Mouse (Mus musculus): ENCODE data around the gene Dchs1. TPM values are rescaled to one million over a fixed set of nuclear protein-coding genes. Genes with fewer than 3 reads are reported as not detected.

Gene Dchs1
- polyA plus RNA-seq, 1 experiment from 2014 or later, result 5.6 TPM

- no peaks in the 10 kb centered on the region for H3K27me3 ChIP-seq (ENCODE audit: insufficient read depth, low read length)
- 14% methylated on average over 13 of the region's 13 CpGs for WGBS
- DNase-seq (ENCODE audit: low spot score) (peak; percentile 87), ATAC-seq (replicated peaks; ENCODE audit: low FRiP score, low read depth) (peak; percentile 74)
- H3K36me3 ChIP-seq (ENCODE audit: insufficient read depth, low read length), result 0 out of 2 replicates have a peak, but pooled peaks cover 4% of the 10 kb centered on the region
- H3K9me3 ChIP-seq (replicated peaks; ENCODE audit: low read length), result no peaks in the 10 kb centered on the region
- H3K9ac ChIP-seq (ENCODE audit: low read depth, low read length), result 0 out of 2 replicates have a peak overlapping the region, but pooled peaks have one; percentile 23
- TF ChIP-seq CTCF (IDR thresholded peaks at IDR 0.05; ENCODE audit: low read depth), result no peak
- H3K4me3 ChIP-seq (replicated peaks; ENCODE audit: low read depth, low read length), result peak overlapping the region; percentile 1; the same call in 1 of the 2 replicates
- H3K4me2 ChIP-seq (ENCODE audit: low read length), result peak overlapping the region; percentile 35
- peaks cover 36% of the 10 kb centered on the region for H3K4me1 ChIP-seq (replicated peaks; ENCODE audit: insufficient read depth, low read length)
- H3K27ac ChIP-seq, result peak overlapping the region; percentile 87
Measured at GRCm38 (mm10) chr7:105777797-105778552, 9.5 kb downstream of the Dchs1 start.

GRCm38 (mm10) chr7:105777316-105777715 is 10.1 kb downstream of the Dchs1 start:
- Histone ChIP-seq H3K27me3 (ENCODE audit: insufficient read depth, low read length) (no peaks in the 10 kb centered on the region), H3K36me3 (ENCODE audit: insufficient read depth, low read length) (peaks cover 9% of the 10 kb centered on the region; the same call in 1 of the 2 replicates), H3K9ac (ENCODE audit: low read depth, low read length) (no peak overlapping the region), H3K4me3 (replicated peaks; ENCODE audit: low read depth, low read length) (no peak overlapping the region), H3K9me3 (replicated peaks; ENCODE audit: low read length) (no peaks in the 10 kb centered on the region), H3K4me1 (replicated peaks; ENCODE audit: insufficient read depth, low read length) (peaks cover 36% of the 10 kb centered on the region), H3K4me2 (ENCODE audit: low read length) (peak overlapping the region; percentile 35), H3K27ac (peak overlapping the region; percentile 87)
- WGBS, result 89% methylated on average over 1 of the region's 1 CpGs
- ATAC-seq (replicated peaks; ENCODE audit: low FRiP score, low read depth) (no peak), DNase-seq (ENCODE audit: low spot score) (no peak)
- no peak for TF ChIP-seq CTCF (IDR thresholded peaks at IDR 0.05; ENCODE audit: low read depth)

GRCm38 (mm10) chr7:105776026-105776425 is 11.4 kb downstream of the Dchs1 start:
- DNase-seq (ENCODE audit: low spot score), result no peak
- TF ChIP-seq CTCF (IDR thresholded peaks at IDR 0.05; ENCODE audit: low read depth), result no peak
- Histone ChIP-seq H3K36me3 (ENCODE audit: insufficient read depth, low read length) (peaks cover 13% of the 10 kb centered on the region; the same call in 1 of the 2 replicates), H3K4me2 (ENCODE audit: low read length) (no peak overlapping the region), H3K4me3 (replicated peaks; ENCODE audit: low read depth, low read length) (no peak overlapping the region), H3K9me3 (replicated peaks; ENCODE audit: low read length) (no peaks in the 10 kb centered on the region), H3K9ac (ENCODE audit: low read depth, low read length) (no peak overlapping the region), H3K4me1 (replicated peaks; ENCODE audit: insufficient read depth, low read length) (peaks cover 36% of the 10 kb centered on the region), H3K27me3 (ENCODE audit: insufficient read depth, low read length) (no peaks in the 10 kb centered on the region), H3K27ac (no peak overlapping the region)
- WGBS, result 76% methylated on average over 2 of the region's 2 CpGs
- no peak for ATAC-seq (replicated peaks; ENCODE audit: low FRiP score, low read depth)

- WGBS, result 16% methylated on average over 8 of the region's 8 CpGs
- ATAC-seq (replicated peaks; ENCODE audit: low FRiP score, low read depth), result peak; percentile 62
- Histone ChIP-seq H3K9ac (ENCODE audit: low read depth, low read length) (no peak overlapping the region), H3K27me3 (ENCODE audit: insufficient read depth, low read length) (no peaks in the 10 kb centered on the region), H3K4me3 (replicated peaks; ENCODE audit: low read depth, low read length) (no peak overlapping the region), H3K9me3 (replicated peaks; ENCODE audit: low read length) (no peaks in the 10 kb centered on the region), H3K4me2 (ENCODE audit: low read length) (0 out of 2 replicates have a peak overlapping the region, but pooled peaks have one; percentile 9), H3K27ac (peak overlapping the region; percentile 51), H3K36me3 (ENCODE audit: insufficient read depth, low read length) (peaks cover 13% of the 10 kb centered on the region; the same call in 1 of the 2 replicates), H3K4me1 (replicated peaks; ENCODE audit: insufficient read depth, low read length) (peaks cover 36% of the 10 kb centered on the region)
- no peak for TF ChIP-seq CTCF (IDR thresholded peaks at IDR 0.05; ENCODE audit: low read depth)
- peak; percentile 91 for DNase-seq (ENCODE audit: low spot score)
Measured at GRCm38 (mm10) chr7:105774661-105775060, 12.8 kb downstream of the Dchs1 start.

- H3K9me3 ChIP-seq (replicated peaks; ENCODE audit: low read length), result no peaks in the 10 kb centered on the region
- ATAC-seq (replicated peaks; ENCODE audit: low FRiP score, low read depth), result no peak
- H3K4me2 ChIP-seq (ENCODE audit: low read length), result no peak overlapping the region
- no peak overlapping the region for H3K9ac ChIP-seq (ENCODE audit: low read depth, low read length)
- no peak overlapping the region for H3K27ac ChIP-seq
- 75% methylated on average over 5 of the region's 5 CpGs for WGBS
- TF ChIP-seq CTCF (IDR thresholded peaks at IDR 0.05; ENCODE audit: low read depth), result no peak
- H3K36me3 ChIP-seq (ENCODE audit: insufficient read depth, low read length), result peaks cover 13% of the 10 kb centered on the region; the same call in 1 of the 2 replicates
- peaks cover 22% of the 10 kb centered on the region for H3K4me1 ChIP-seq (replicated peaks; ENCODE audit: insufficient read depth, low read length)
- no peak overlapping the region for H3K4me3 ChIP-seq (replicated peaks; ENCODE audit: low read depth, low read length)
- DNase-seq (ENCODE audit: low spot score), result no peak
- H3K27me3 ChIP-seq (ENCODE audit: insufficient read depth, low read length), result no peaks in the 10 kb centered on the region
Measured at GRCm38 (mm10) chr7:105773041-105773440, 14.4 kb downstream of the Dchs1 start.

GRCm38 (mm10) chr7:105772331-105772730 is 15.1 kb downstream of the Dchs1 start:
- no peak for TF ChIP-seq CTCF (IDR thresholded peaks at IDR 0.05; ENCODE audit: low read depth)

More at GRCm38 (mm10) chr7:105772331-105772730, 15.1 kb downstream of the Dchs1 start:
- H3K4me3 ChIP-seq (replicated peaks; ENCODE audit: low read depth, low read length), result no peak overlapping the region
- no peaks in the 10 kb centered on the region for H3K27me3 ChIP-seq (ENCODE audit: insufficient read depth, low read length)
- H3K4me1 ChIP-seq (replicated peaks; ENCODE audit: insufficient read depth, low read length), result peaks cover 24% of the 10 kb centered on the region
- DNase-seq (ENCODE audit: low spot score), result no peak
- peaks cover 13% of the 10 kb centered on the region; the same call in 1 of the 2 replicates for H3K36me3 ChIP-seq (ENCODE audit: insufficient read depth, low read length)
- H3K4me2 ChIP-seq (ENCODE audit: low read length), result no peak overlapping the region
- ATAC-seq (replicated peaks; ENCODE audit: low FRiP score, low read depth), result no peak
- no peaks in the 10 kb centered on the region for H3K9me3 ChIP-seq (replicated peaks; ENCODE audit: low read length)
- no peak overlapping the region for H3K27ac ChIP-seq
- WGBS, result 95% methylated on average over 15 of the region's 15 CpGs
- no peak overlapping the region for H3K9ac ChIP-seq (ENCODE audit: low read depth, low read length)
